Mouse (Mus musculus) liver, embryonic 13.5 days (tissue): ENCODE data around the gene Ttll3. TPM values are rescaled to one million over a fixed set of nuclear protein-coding genes. Genes with fewer than 3 reads are reported as not detected.

ENCODE experiments used
- ATAC-seq: fragments of 200-750 bp; cut with Nextera tagmentation; 2 replicates; pipeline ENCODE4 v1.8.0; 2017; ENCODE audit warnings: low read depth, mild to moderate bottlenecking, moderate number of reproducible peaks, moderate library complexity
- DNase-seq: peaks from one replicate; pipeline ENCODE4 v3.0.0; 2022
- H3K27ac ChIP-seq: fragments of 300-500 bp; sonication (generic); 2 replicates; pipeline ENCODE4 v1.5.1; 2015; ENCODE audit warnings: moderate library complexity, mild to moderate bottlenecking, inconsistent platforms
- H3K27me3 ChIP-seq: fragments of 300-500 bp; sonication (generic); 2 replicates; pipeline ENCODE4 v1.6.1; 2015; ENCODE audit warnings: mild to moderate bottlenecking, inconsistent platforms
- H3K36me3 ChIP-seq: fragments of 300-500 bp; sonication (generic); 2 replicates; pipeline ENCODE4 v1.6.1; 2015; ENCODE audit warnings: mild to moderate bottlenecking, inconsistent platforms
- H3K4me1 ChIP-seq: fragments of 300-500 bp; sonication (generic); replicated peaks from 2 replicates; pipeline ENCODE4 v1.6.1; 2015; ENCODE audit warnings: inconsistent platforms
- H3K4me2 ChIP-seq: fragments of 300-500 bp; sonication (generic); 2 replicates; pipeline ENCODE4 v1.6.1; 2015; ENCODE audit warnings: inconsistent platforms, mild to moderate bottlenecking, moderate library complexity
- H3K4me3 ChIP-seq: fragments of 300-500 bp; sonication (generic); replicated peaks from 2 replicates; pipeline ENCODE4 v1.5.1; 2015; ENCODE audit warnings: mild to moderate bottlenecking, inconsistent platforms
- H3K9ac ChIP-seq: fragments of 300-500 bp; sonication (generic); 2 replicates; pipeline ENCODE4 v1.6.1; 2015; ENCODE audit warnings: mild to moderate bottlenecking, inconsistent platforms
- H3K9me3 ChIP-seq: fragments of 300-500 bp; sonication (generic); replicated peaks from 2 replicates; pipeline ENCODE4 v1.6.1; 2016; ENCODE audit warnings: inconsistent platforms
- WGBS: fragments of 180-500 bp; shearing (Covaris S2); methylation state at CpG from one replicate; pipeline ENCODE4 v1.1.7; 2015; ENCODE audit not compliant: insufficient replicate concordance; 5-methylcytosine and 5-hydroxymethylcytosine counted together
- polyA plus RNA-seq: library from polyadenylated mRNA; unstranded; fragments of >200 nt; fragmentation: Nextera tagmentation; extraction: Ambion mirVana; gene quantifications from 2 replicates; pipeline ENCODE4 v1.2.1, GENCODE M21; 2015

Ttll3 gene
- polyA plus RNA-seq, 1 experiment from 2014 or later, result 0.62 TPM

- ATAC-seq, result no peak
- 82% methylated on average over 4 of the region's 4 CpGs for WGBS
Observed at GRCm38 (mm10) chr6:113426696-113427095, 37.6 kb downstream of the Ttll3 start.

GRCm38 (mm10) chr6:113427397-113427796 lies 38.3 kb downstream of the Ttll3 start:
- ATAC-seq (no peak), DNase-seq (peak; percentile 37)
- no peaks in the 10 kb centered on the region for H3K4me1 ChIP-seq
- no peak overlapping the region for H3K4me2 ChIP-seq
- no peaks in the 10 kb centered on the region for H3K27me3 ChIP-seq
- no peak overlapping the region for H3K9ac ChIP-seq
- H3K4me3 ChIP-seq, result no peak overlapping the region
- H3K9me3 ChIP-seq, result no peaks in the 10 kb centered on the region
- no peaks in the 10 kb centered on the region for H3K36me3 ChIP-seq
- WGBS, result 53% methylated on average over 3 of the region's 3 CpGs
- no peak overlapping the region for H3K27ac ChIP-seq

More at GRCm38 (mm10) chr6:113426696-113427095, 37.6 kb downstream of the Ttll3 start:
- Histone ChIP-seq H3K27me3 (no peaks in the 10 kb centered on the region), H3K4me1 (no peaks in the 10 kb centered on the region), H3K27ac (no peak overlapping the region), H3K4me2 (no peak overlapping the region), H3K9me3 (no peaks in the 10 kb centered on the region), H3K36me3 (no peaks in the 10 kb centered on the region), H3K9ac (no peak overlapping the region), H3K4me3 (no peak overlapping the region)
- no peak for DNase-seq

DNA sequence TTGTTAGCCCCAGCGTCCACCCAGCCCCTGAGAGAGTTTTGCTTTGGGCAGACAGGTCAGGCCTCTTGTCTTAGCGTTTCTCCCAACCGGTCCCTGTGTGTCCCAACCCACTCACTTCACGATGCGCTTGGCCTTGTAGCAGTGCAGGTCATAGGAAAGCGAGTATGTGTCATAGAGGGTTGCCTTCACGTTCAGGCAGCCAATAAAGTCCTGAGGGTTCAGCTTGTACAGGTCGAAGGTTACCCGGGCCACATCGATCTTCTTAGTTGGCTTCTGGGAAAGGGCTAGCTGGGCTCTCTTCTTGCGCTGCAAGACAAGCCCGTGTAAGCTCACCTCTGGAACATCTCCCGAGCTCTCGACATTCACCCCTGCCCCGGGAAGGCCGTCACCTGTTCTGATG lies 38.9 kb downstream of the Ttll3 start:
- ATAC-seq (0 out of 2 replicates have a peak, but pooled peaks have one; percentile 39), DNase-seq (no peak)
- Histone ChIP-seq H3K4me2 (no peak overlapping the region), H3K9ac (no peak overlapping the region), H3K27me3 (no peaks in the 10 kb centered on the region), H3K4me3 (no peak overlapping the region), H3K36me3 (no peaks in the 10 kb centered on the region), H3K27ac (no peak overlapping the region), H3K9me3 (no peaks in the 10 kb centered on the region), H3K4me1 (no peaks in the 10 kb centered on the region)
- 82% methylated on average over 16 of the region's 16 CpGs for WGBS

GRCm38 (mm10) chr6:113429965-113430364 lies 40.9 kb downstream of the Ttll3 start:
- no peaks in the 10 kb centered on the region for H3K36me3 ChIP-seq
- no peak overlapping the region for H3K27ac ChIP-seq
- WGBS, result 50% methylated on average over 3 of the region's 3 CpGs
- H3K9me3 ChIP-seq, result no peaks in the 10 kb centered on the region
- H3K27me3 ChIP-seq, result no peaks in the 10 kb centered on the region
- H3K4me3 ChIP-seq, result no peak overlapping the region
- no peak overlapping the region for H3K9ac ChIP-seq
- ATAC-seq (no peak), DNase-seq (no peak)
- no peak overlapping the region for H3K4me2 ChIP-seq
- no peaks in the 10 kb centered on the region for H3K4me1 ChIP-seq

DNA sequence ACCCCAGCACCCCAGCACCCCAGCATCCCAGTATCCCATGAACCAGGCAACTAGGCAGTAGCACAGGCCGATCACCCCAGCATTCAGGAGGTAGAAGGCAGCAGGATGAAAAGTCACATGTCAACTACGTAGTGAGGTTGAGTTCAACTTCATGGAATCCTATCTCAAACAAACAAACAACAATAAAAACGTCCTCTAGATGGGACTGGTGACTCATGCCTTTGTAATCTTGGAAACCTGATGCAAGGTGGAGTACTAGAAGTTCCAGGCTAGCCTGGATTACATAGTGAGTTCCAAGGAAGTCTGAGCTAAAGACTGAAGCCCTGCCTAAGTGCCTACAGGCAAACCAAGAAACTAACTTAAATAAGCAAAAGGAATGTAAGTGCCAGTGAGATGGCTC lies 41.8 kb downstream of the Ttll3 start:
- Histone ChIP-seq H3K4me2 (no peak overlapping the region), H3K27me3 (no peaks in the 10 kb centered on the region), H3K4me1 (no peaks in the 10 kb centered on the region), H3K9ac (no peak overlapping the region), H3K4me3 (no peak overlapping the region), H3K36me3 (no peaks in the 10 kb centered on the region), H3K9me3 (no peaks in the 10 kb centered on the region), H3K27ac (no peak overlapping the region)
- 45% methylated on average over 3 of the region's 3 CpGs for WGBS
- ATAC-seq, result no peak
- no peak for DNase-seq

- 45% methylated on average over 3 of the region's 3 CpGs for WGBS
- ATAC-seq, result no peak
Observed at GRCm38 (mm10) chr6:113431801-113432200, 42.7 kb downstream of the Ttll3 start.

GRCm38 (mm10) chr6:113433661-113434060 lies 44.6 kb downstream of the Ttll3 start:
- Histone ChIP-seq H3K4me2 (no peak overlapping the region), H3K4me3 (no peak overlapping the region), H3K9ac (no peak overlapping the region), H3K36me3 (no peaks in the 10 kb centered on the region), H3K27me3 (no peaks in the 10 kb centered on the region), H3K27ac (no peak overlapping the region), H3K4me1 (no peaks in the 10 kb centered on the region), H3K9me3 (no peaks in the 10 kb centered on the region)
- 62% methylated on average over 3 of the region's 3 CpGs for WGBS
- ATAC-seq, result no peak
- DNase-seq, result no peak

More at GRCm38 (mm10) chr6:113431801-113432200, 42.7 kb downstream of the Ttll3 start:
- Histone ChIP-seq H3K27me3 (no peaks in the 10 kb centered on the region), H3K9ac (no peak overlapping the region), H3K27ac (no peak overlapping the region), H3K9me3 (no peaks in the 10 kb centered on the region), H3K4me3 (no peak overlapping the region), H3K4me1 (no peaks in the 10 kb centered on the region), H3K36me3 (no peaks in the 10 kb centered on the region), H3K4me2 (no peak overlapping the region)
- no peak for DNase-seq

DNA sequence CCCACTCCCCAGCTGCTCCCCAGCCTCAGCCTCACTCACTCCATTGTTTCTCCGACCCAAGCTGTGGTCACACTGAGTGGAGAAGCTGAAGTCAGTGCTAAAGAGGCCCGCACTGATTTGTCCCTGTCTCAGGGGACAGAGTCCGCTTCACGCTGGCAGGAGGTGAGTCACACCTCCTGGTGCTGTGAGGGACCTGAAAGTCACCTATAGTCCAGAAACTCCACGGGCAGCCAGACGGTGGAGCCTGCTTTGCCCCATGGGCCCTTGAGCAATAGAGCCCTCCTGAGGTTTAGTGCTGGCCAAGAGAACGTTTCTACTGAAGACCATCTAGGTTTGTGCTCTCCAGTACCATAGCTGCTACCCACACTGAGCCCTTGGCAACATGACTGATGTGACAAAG lies 45.6 kb downstream of the Ttll3 start:
- Histone ChIP-seq H3K27ac (no peak overlapping the region), H3K4me3 (no peak overlapping the region), H3K36me3 (no peaks in the 10 kb centered on the region), H3K9me3 (no peaks in the 10 kb centered on the region), H3K27me3 (no peaks in the 10 kb centered on the region), H3K4me2 (no peak overlapping the region), H3K9ac (no peak overlapping the region), H3K4me1 (no peaks in the 10 kb centered on the region)
- ATAC-seq (no peak), DNase-seq (no peak)
- 56% methylated on average over 7 of the region's 7 CpGs for WGBS

DNA sequence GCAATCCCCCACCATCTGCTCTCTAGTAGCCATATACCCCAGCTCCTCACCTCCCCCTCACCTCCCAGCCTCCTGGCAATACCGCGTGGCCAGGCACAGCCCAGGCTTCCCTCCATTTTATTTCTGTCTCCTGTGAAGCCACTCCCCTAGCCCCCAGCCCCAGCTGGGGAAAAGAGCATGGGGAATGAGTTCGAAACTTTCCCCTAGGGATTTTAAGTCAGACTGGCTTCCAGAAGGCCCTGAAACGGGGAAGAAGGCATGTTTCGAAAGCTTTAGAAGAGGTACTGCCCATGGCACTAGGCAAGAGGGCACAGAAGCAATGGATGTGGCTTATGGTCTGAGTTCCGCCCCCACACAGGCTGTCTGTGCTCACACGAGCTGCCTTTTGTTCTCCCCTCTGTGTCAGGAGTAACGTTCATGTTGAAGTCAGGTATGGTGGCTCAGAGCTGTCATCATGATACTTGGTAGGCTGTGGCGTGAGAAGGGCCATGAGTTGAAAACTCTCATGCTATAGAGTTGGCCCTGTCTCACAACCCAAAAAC lies 46.7 kb downstream of the Ttll3 start, which contains the start of gene Cidec:
Gene Cidec, minus strand, starts transcription at position 97 of the 542 bp plus-strand sequence.
- no peaks in the 10 kb centered on the region for H3K36me3 ChIP-seq
- H3K27ac ChIP-seq, result no peak within 1 kb of the TSS
- DNase-seq, result no peak
- H3K4me3 ChIP-seq, result no peak within 1 kb of the TSS
- no peak for ATAC-seq
- WGBS, result 70% methylated on average over 9 of the region's 9 CpGs
- H3K9me3 ChIP-seq, result no peaks in the 10 kb centered on the region
- H3K4me2 ChIP-seq, result no peak within 1 kb of the TSS
- H3K27me3 ChIP-seq, result no peaks in the 10 kb centered on the region
- no peak within 1 kb of the TSS for H3K9ac ChIP-seq
- no peaks in the 10 kb centered on the region for H3K4me1 ChIP-seq

- no peaks in the 10 kb centered on the region for H3K9me3 ChIP-seq
- no peak overlapping the region for H3K9ac ChIP-seq
- WGBS, result 63% methylated on average over 12 of the region's 12 CpGs
Observed at GRCm38 (mm10) chr6:113437135-113437534, 48.1 kb downstream of the Ttll3 start.

DNA sequence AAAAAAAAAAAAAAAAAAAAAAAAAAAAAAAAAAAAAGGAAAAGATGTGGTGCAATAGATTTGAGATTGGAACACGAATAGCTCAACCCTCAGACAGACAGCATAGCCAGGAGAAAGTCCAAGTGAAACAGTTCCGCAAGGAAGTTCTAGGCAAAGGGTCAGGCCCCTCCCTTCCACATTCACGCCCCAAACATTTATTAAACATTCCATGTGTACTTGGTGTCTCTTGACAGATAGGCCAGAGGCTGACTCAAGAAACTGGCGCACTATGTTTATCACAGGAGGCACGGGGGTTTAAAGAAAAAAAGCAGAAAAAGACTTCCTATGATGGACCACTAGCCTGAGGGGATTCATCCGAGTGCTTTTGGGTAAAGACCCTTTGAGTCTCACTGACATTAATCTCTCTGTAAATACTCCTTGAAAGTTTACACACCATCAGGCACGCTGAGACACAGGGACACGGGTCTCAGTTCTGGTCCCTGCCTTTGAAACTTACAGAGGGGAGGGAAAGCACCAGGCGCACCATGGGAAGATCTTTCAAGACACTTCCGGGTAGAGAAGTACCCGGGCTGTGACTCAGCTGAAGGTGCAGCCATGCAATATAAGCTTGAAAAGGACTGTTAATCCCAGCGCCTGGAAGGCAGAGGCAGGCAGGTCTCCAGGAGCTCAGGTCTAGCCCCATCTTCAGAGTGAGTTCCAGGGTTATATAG lies 49.8 kb downstream of the Ttll3 start:
- no peak overlapping the region for H3K4me2 ChIP-seq
- H3K27me3 ChIP-seq, result no peaks in the 10 kb centered on the region
- 52% methylated on average over 12 of the region's 12 CpGs for WGBS
- H3K9me3 ChIP-seq, result no peaks in the 10 kb centered on the region
- H3K36me3 ChIP-seq, result no peaks in the 10 kb centered on the region
- H3K4me1 ChIP-seq, result peaks cover 22% of the 10 kb centered on the region
- DNase-seq, result no peak
- no peak overlapping the region for H3K4me3 ChIP-seq
- no peak for ATAC-seq
- no peak overlapping the region for H3K9ac ChIP-seq
- no peak overlapping the region for H3K27ac ChIP-seq

More at GRCm38 (mm10) chr6:113437135-113437534, 48.1 kb downstream of the Ttll3 start:
- Histone ChIP-seq H3K27ac (no peak overlapping the region), H3K4me1 (peaks cover 9% of the 10 kb centered on the region; the same call in 1 of the 2 replicates), H3K36me3 (no peaks in the 10 kb centered on the region), H3K27me3 (no peaks in the 10 kb centered on the region), H3K4me2 (no peak overlapping the region), H3K4me3 (no peak overlapping the region)
- DNase-seq, result no peak
- ATAC-seq, result no peak

DNA sequence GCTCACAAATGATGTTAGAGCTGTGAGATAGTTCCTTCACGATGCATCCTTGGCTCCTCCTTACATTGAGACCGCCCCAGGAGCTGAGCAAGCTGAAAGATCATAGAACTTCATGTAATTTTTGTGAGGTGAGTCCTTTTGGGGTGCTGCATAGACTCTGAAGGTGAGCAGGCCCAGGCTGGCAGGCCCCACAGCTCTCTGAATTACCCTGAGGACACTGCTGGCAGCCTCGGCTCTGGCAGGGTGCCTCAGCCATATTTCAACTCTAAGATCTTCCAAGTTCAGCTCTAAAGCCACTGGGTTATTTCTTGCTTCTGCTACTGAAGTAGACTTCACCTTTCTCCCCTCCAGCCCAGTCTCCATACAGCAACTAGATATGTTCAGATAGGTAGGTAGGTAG lies 51.6 kb downstream of the Ttll3 start:
- H3K4me1 ChIP-seq, result peaks cover 29% of the 10 kb centered on the region
- no peak overlapping the region for H3K9ac ChIP-seq
- WGBS, result 87% methylated on average over 3 of the region's 3 CpGs
- H3K27me3 ChIP-seq, result no peaks in the 10 kb centered on the region
- no peaks in the 10 kb centered on the region for H3K9me3 ChIP-seq
- no peak overlapping the region for H3K4me2 ChIP-seq
- no peaks in the 10 kb centered on the region for H3K36me3 ChIP-seq
- DNase-seq, result no peak
- no peak overlapping the region for H3K4me3 ChIP-seq
- H3K27ac ChIP-seq, result no peak overlapping the region
- ATAC-seq, result no peak
